Mouse (Mus musculus) left cerebral cortex, postnatal 25 days (tissue): ENCODE measurements around the gene Adh1. TPM values are rescaled to one million over a fixed set of nuclear protein-coding genes. Genes with fewer than 3 reads are reported as not detected.

Source experiments
- DNase-seq, 2 experiments: peaks; one replicate each; pipeline ENCODE4 v3.0.0; 2022; ENCODE audit warnings: low spot score in 2 of 2, mixed read lengths in 1 of 2
- intact Hi-C: fragments of 180-260 bp; cut with DNase I; formaldehyde crosslinking; loops from one replicate; pipeline ENCODE4 v1.15.1; 2025
- total RNA-seq, 2 experiments: library from RNA; stranded (reverse); gene quantifications; 2 replicates each; pipeline ENCODE4 v1.2.3; 2021

Gene Adh1
- total RNA-seq, 2 experiments from 2014 or later: 0.60 to 0.62 TPM

DNA sequence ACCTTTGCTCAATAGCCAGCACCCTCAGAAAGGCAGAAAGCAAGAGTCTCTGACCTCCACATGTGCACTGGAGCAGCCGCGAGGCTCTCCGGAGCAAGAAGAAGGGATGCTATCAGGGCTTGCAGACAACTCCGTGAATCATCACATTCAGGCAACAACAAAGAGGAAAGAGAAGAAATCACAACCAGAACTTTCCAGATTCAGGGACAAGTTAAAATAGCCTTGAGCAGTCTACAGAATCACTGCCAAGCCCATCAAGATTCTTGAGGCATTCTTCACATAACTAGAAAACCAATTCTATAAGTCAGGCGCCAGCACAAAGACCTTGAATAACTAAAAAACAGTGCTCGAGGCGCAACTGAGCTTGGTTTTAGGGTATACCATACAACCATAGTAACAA, 12.3 kb downstream of the Adh1 start:
- intact Hi-C loops: no loop called here
- no peak for DNase-seq

GRCm38 (mm10) chr3:138275100-138275499, 14.3 kb downstream of the Adh1 start:
- intact Hi-C loops: no loop called here
- no peak for DNase-seq

- intact Hi-C loops: no loop called here
Observed at GRCm38 (mm10) chr3:138282556-138282955, 21.8 kb downstream of the Adh1 start.

GRCm38 (mm10) chr3:138283831-138284230, 23.0 kb downstream of the Adh1 start:
- intact Hi-C loops: no loop called here
- no peak for DNase-seq

More at GRCm38 (mm10) chr3:138282556-138282955, 21.8 kb downstream of the Adh1 start:
- DNase-seq: no peak

DNA sequence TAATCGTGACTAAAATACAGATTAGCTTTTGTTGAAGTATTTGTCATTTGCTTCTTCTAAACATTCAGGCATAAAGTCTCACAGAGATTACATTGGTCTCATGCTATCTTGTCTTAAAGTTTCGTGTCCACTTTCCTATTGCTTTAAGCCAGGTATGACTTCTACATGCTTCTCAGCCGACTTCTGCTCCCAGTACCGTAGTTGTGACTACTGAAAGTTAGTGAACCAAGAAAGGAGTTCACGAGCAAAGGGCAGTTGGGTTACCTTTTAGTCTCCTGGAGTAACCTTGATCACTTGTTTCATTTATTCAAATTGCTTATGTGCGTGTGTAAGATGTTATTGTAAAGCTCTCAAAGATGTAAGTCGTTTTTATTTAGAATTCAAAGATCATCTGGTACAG, 25.2 kb downstream of the Adh1 start:
- intact Hi-C loops: no loop called here
- no peak for DNase-seq

GRCm38 (mm10) chr3:138287686-138288085, 26.9 kb downstream of the Adh1 start:
- intact Hi-C loops: no loop called here
- no peak for DNase-seq

- no peak for DNase-seq
- intact Hi-C loops: no loop called here
Observed at GRCm38 (mm10) chr3:138290672-138291071, 29.9 kb downstream of the Adh1 start.

DNA sequence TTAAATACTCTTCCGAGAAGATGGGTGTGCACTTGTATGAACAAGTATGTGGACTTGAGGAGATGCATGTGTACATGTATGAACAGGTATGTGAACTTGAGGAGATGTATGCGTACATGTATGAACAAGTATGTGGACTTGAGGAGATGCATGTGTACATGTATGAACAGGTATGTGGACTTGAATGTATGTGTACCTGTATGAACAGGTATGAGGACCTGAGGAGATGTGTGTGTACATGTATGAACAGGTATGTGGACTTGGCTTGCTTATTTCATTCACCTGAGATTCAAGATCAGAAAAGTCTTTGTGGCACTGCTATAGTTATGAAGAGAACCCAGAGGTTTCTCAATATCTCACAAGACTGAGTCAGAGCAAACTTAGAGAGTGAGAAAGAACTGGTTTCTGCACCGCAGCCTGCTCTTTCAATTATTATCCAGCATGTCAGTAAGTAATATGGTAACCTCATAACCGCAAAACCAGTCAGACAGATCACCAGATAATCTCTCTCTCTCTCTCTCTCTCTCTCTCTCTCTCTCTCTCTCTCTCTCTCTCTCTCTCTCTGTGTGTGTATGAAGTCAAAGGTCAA, 30.8 kb downstream of the Adh1 start:
- DNase-seq: no peak
- intact Hi-C loops: no loop called here

GRCm38 (mm10) chr3:138293298-138293895, 32.6 kb downstream of the Adh1 start:
- intact Hi-C loops: no loop called here

GRCm38 (mm10) chr3:138300130-138300529, 39.3 kb downstream of the Adh1 start:
- intact Hi-C loops: no loop called here
- DNase-seq: no peak

More at GRCm38 (mm10) chr3:138293298-138293895, 32.6 kb downstream of the Adh1 start:
- DNase-seq: no peak

DNA sequence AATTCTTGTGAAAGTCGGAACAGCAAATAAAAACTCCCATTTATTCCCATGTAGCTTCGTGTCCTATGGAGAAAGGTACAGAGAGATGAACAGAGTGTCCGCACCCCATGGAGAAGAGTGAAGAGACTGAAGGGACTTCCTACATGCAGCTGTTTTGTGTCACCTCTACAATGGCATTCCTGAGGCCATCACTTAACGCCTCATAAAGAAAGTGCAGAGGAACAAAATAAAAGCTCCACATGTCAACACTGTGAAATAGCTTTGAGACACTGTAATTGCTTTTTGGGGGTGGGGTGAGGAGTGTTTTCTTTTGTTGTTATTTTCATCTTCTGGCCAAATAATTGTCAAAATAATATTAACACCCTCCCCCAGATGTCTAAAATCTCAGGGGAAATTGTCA, 41.9 kb downstream of the Adh1 start:
- DNase-seq: no peak

GRCm38 (mm10) chr3:138303771-138304488, 43.1 kb downstream of the Adh1 start:
- DNase-seq: no peak
- intact Hi-C loops: no loop called here

More for the DNA sequence above, 41.9 kb downstream of the Adh1 start:
- intact Hi-C loops: no loop called here

- DNase-seq: no peak
- intact Hi-C loops: no loop called here
Observed at GRCm38 (mm10) chr3:138304489-138304871, 43.7 kb downstream of the Adh1 start.

- DNase-seq: peak in 1 of 2 experiments; percentile 10
- intact Hi-C loops: no loop called here
Observed at GRCm38 (mm10) chr3:138305486-138306289, 44.9 kb downstream of the Adh1 start.

DNA sequence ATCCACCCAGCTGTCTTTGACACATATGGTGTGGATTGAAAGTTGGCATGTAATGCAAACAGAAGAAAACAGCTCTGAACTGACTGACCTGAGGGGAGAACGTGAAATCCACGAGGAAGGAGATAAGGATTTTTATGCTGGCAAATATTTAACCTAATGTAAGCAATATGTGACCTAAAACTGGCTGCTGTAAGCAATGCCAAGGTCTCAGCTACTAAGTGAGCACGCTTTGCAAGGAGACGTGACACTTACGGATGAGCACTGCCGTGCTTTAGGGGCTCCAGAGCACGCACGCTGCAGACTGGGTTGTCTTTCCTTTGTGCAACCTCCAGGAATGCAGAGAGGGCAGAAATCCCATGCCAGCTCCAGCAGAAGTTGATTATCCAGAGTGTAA, 45.5 kb downstream of the Adh1 start:
- no peak for DNase-seq
- intact Hi-C loops: no loop called here

- DNase-seq: no peak
- intact Hi-C loops: no loop called here
Observed at GRCm38 (mm10) chr3:138309910-138310309, 49.1 kb downstream of the Adh1 start.

DNA sequence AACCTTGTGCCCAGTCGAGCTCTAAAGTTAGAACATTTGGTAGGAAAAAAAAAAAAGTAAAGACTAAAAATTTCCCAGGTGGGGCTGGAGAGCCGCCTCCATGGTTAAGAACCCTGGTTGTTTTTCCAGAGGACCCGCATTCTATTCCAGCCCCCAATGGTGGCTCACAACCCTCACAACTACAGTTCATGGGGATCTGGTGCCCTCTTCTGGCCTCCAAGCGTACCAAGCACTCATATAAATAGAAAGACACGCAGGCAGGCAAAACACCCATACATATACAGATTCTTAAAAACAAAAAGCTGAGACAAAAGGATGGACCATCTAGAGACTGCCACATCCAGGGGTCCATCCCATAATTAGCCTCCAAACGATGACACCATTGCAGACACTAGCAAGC, 50.2 kb downstream of the Adh1 start:
- intact Hi-C loops: no loop called here
- no peak for DNase-seq

DNA sequence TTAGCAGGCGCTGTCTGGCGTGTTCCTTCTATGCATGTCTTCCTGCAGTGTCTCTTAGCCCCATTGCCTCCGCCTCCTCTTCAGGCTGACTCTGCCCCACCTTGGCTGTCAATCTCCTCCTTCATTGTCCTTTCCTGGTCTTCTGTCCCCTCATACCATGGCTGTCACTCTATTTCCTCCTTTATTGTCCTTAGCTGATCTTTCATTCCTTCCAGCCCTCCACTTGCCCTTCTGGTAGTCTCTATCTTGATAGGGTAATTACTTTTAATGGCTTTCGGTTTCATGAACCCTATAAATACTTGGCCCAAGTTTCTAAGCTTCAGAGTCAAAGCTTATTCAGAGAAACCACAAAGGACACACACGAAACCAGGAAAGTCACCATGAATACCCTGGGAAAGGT, 52.2 kb downstream of the Adh1 start, which contains the start of gene Adh6a:
Adh6a (plus strand) TSS at position 322 of the 400 bp plus-strand sequence.
- intact Hi-C loops: no loop called here
- no peak for DNase-seq

- intact Hi-C loops: no loop called here
Observed at GRCm38 (mm10) chr3:138316908-138317472, 56.2 kb downstream of the Adh1 start.

DNA sequence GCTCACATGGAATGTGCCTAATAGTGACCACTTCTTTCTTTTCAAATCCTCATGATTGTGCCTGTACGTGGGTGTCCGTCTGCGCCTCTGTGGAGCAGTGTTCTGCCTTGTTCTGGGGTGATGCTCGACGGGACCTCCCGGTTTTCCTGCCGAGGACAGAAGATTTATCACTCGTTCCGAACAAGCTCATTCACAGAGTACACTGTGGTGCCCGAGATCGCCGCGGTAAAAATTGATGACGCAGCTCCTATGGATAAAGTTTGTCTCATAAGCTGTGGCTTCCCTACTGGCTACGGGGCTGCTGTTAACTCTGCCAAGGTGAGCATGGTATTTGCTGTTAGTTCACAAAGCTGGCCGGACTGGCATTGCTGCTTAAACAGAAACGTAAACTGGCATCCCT, 64.2 kb downstream of the Adh1 start:
- no peak for DNase-seq
- intact Hi-C loops: no loop called here

More at GRCm38 (mm10) chr3:138316908-138317472, 56.2 kb downstream of the Adh1 start:
- DNase-seq: no peak
